Mouse (Mus musculus): ENCODE data around the gene Edrf1. TPM values are rescaled to one million over a fixed set of nuclear protein-coding genes. Genes with fewer than 3 reads are reported as not detected.
A peak's percentile ranks its signal among the peaks of the same experiment; 100 is the strongest.

The Edrf1 gene
- 19.0 and 28.9 TPM in 2 replicates for polyA plus RNA-seq (2015; fragmentation: Nextera tagmentation; extraction: Ambion mirVana)

DNA sequence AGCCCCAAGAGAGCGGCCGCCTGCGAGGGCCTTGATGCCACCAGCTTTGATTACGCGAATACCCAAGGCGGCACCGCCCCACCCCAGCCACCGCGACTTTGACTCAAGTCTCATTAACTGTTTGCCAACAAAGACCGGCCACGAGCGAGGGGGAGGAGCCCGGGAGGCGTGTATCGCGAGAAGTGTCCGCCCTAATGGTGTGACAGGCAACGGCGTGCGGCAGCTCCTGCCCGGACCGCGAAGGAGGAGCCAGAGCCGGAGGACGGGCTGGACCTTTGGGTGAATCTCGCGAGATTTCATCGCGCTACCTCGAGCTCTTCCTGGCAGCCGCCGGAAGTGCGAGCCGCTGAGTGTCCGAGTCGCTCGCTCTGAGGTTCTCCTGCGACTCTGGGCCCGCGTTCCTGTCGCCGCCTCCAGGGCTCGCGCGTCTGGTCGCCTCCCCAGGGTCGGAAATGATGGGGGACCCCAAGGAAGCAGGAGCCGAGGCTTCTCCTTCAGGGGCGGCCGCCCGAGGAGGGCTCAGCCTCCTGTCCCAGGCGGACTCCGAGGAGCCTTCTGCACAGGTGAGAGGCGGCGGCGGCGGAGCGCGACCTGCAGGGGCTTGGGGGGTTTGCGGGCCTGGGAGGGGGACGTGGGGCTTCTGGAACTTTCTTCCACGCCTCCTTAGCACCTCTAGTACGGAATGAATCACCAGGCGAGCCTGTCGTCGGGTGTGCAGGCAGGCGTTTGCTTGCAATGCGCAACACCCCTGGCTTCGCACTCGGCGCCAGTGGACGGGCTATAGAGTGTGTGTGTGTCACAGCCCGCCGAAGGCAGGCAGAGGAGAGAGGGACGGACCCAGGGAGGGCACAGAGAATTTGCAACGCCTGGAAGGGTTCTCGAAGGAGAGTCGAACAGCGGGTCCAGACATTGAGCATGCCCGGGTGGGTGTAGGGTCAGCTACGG is at the start of gene Edrf1:
TSS of gene Edrf1 (plus strand) at position 183 of the 945 bp plus-strand sequence.
- under 1% methylated on average over 81 of the region's 81 CpGs for WGBS
- peak; percentile 95 for ATAC-seq (ENCODE audit: insufficient number of reproducible peaks, insufficient read depth, low FRiP score, low TSS enrichment, low read depth)
- H3K4me1 ChIP-seq = peaks cover 34% of the 10 kb centered on the region
- H3K27ac ChIP-seq = peak within 1 kb of the TSS; percentile 96
- H3K4me3 ChIP-seq = peak within 1 kb of the TSS; percentile 96
- H3K9ac ChIP-seq = peak within 1 kb of the TSS; percentile 95
- no peaks in the 10 kb centered on the region for H3K9me3 ChIP-seq
- peak within 1 kb of the TSS; percentile 80 for H3K4me2 ChIP-seq
- peaks cover 30% of the 10 kb centered on the region for H3K36me3 ChIP-seq
- no peaks in the 10 kb centered on the region for H3K27me3 ChIP-seq

- Histone ChIP-seq H3K27me3 (no peaks in the 10 kb centered on the region), H3K4me3 (no peak overlapping the region), H3K4me1 (peaks cover 7% of the 10 kb centered on the region), H3K4me2 (no peak overlapping the region), H3K36me3 (no peaks in the 10 kb centered on the region), H3K27ac (no peak overlapping the region), H3K9me3 (no peaks in the 10 kb centered on the region), H3K9ac (no peak overlapping the region)
- 76% methylated on average over 1 of the region's 1 CpGs for WGBS
- ATAC-seq (ENCODE audit: insufficient number of reproducible peaks, insufficient read depth, low FRiP score, low TSS enrichment, low read depth) = no peak
These were observed 45.6 kb upstream of the Edrf1 start for GRCm38 (mm10) chr7:133591750-133592149.

GRCm38 (mm10) chr7:133600558-133600957 is 36.8 kb upstream of the Edrf1 start:
- H3K4me3 ChIP-seq = no peak overlapping the region
- no peaks in the 10 kb centered on the region for H3K36me3 ChIP-seq
- peaks cover 5% of the 10 kb centered on the region; the same call in 1 of the 2 replicates for H3K4me1 ChIP-seq
- no peak overlapping the region for H3K4me2 ChIP-seq
- H3K27ac ChIP-seq = no peak overlapping the region
- WGBS = 45% methylated on average over 1 of the region's 1 CpGs
- ATAC-seq (ENCODE audit: insufficient number of reproducible peaks, insufficient read depth, low FRiP score, low TSS enrichment, low read depth) = no peak
- no peaks in the 10 kb centered on the region for H3K27me3 ChIP-seq
- H3K9ac ChIP-seq = no peak overlapping the region
- H3K9me3 ChIP-seq = no peaks in the 10 kb centered on the region

DNA sequence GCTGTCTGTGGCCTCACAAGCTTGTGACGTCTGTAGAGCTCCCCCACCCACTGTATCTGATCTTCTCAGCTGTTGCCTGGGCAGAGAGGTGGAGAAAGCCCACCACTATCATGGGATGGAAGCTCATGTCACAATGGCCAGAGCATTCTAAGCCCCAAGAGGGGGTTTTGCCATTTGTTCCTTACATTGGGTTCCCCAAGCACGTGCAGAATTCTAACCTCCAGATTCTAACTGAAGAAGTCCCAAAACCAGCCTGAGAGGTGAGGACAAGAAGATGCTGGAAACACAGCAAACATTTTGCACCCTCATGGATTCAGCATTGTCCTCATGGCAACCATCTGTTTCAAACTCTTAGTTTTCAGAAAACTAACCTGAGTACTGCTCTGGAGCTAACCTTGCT is 35.3 kb upstream of the Edrf1 start, which contains the start of gene Tex36:
TSS of gene Tex36 (minus strand) at position 101 of the 400 bp plus-strand sequence.
- Histone ChIP-seq H3K27ac (no peak within 1 kb of the TSS), H3K4me3 (no peak within 1 kb of the TSS), H3K4me2 (no peak within 1 kb of the TSS), H3K36me3 (no peaks in the 10 kb centered on the region), H3K4me1 (peaks cover 5% of the 10 kb centered on the region; the same call in 1 of the 2 replicates), H3K9ac (no peak within 1 kb of the TSS), H3K27me3 (no peaks in the 10 kb centered on the region), H3K9me3 (no peaks in the 10 kb centered on the region)
- WGBS = 51% methylated on average over 2 of the region's 2 CpGs
- ATAC-seq (ENCODE audit: insufficient number of reproducible peaks, insufficient read depth, low FRiP score, low TSS enrichment, low read depth) = no peak

DNA sequence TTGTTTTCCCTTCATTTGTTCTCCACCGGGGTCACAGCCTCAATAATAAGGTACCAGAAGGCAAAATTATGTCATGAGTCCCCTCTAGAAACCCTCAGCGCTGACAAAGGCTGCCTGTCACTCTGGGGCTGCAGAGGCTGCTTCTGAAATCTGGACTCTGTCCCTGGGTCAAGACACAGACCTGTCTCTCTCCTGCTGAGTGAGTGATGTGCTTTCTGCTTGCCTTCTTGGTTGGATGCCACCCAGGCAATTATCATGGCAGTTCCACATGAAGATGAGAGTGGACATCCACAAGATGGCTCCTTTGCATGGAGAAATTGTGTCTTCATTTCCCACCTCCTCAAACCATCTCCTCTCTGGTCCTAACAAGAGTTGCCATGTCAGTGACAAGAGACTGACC is 34.2 kb upstream of the Edrf1 start:
- peaks cover 16% of the 10 kb centered on the region for H3K4me1 ChIP-seq
- H3K4me3 ChIP-seq = no peak overlapping the region
- H3K27me3 ChIP-seq = no peaks in the 10 kb centered on the region
- H3K4me2 ChIP-seq = no peak overlapping the region
- 78% methylated on average over 2 of the region's 2 CpGs for WGBS
- no peak for ATAC-seq (ENCODE audit: insufficient number of reproducible peaks, insufficient read depth, low FRiP score, low TSS enrichment, low read depth)
- no peaks in the 10 kb centered on the region for H3K9me3 ChIP-seq
- no peak overlapping the region for H3K27ac ChIP-seq
- H3K9ac ChIP-seq = no peak overlapping the region
- H3K36me3 ChIP-seq = no peaks in the 10 kb centered on the region

- no peak for ATAC-seq (ENCODE audit: insufficient number of reproducible peaks, insufficient read depth, low FRiP score, low TSS enrichment, low read depth)
- H3K9me3 ChIP-seq = no peaks in the 10 kb centered on the region
- 75% methylated on average over 13 of the region's 13 CpGs for WGBS
- no peaks in the 10 kb centered on the region for H3K36me3 ChIP-seq
- no peak overlapping the region for H3K27ac ChIP-seq
- H3K27me3 ChIP-seq = no peaks in the 10 kb centered on the region
- no peak overlapping the region for H3K4me3 ChIP-seq
- peaks cover 29% of the 10 kb centered on the region for H3K4me1 ChIP-seq
- no peak overlapping the region for H3K9ac ChIP-seq
- no peak overlapping the region for H3K4me2 ChIP-seq
These were observed 32.8 kb upstream of the Edrf1 start for GRCm38 (mm10) chr7:133604427-133605081.

GRCm38 (mm10) chr7:133607331-133607730 is 30.0 kb upstream of the Edrf1 start:
- Histone ChIP-seq H3K27ac (no peak overlapping the region), H3K9ac (no peak overlapping the region), H3K4me2 (no peak overlapping the region), H3K9me3 (no peaks in the 10 kb centered on the region), H3K27me3 (no peaks in the 10 kb centered on the region), H3K4me1 (peaks cover 34% of the 10 kb centered on the region), H3K36me3 (no peaks in the 10 kb centered on the region), H3K4me3 (no peak overlapping the region)
- 74% methylated on average over 5 of the region's 5 CpGs for WGBS
- no peak for ATAC-seq (ENCODE audit: insufficient number of reproducible peaks, insufficient read depth, low FRiP score, low TSS enrichment, low read depth)

DNA sequence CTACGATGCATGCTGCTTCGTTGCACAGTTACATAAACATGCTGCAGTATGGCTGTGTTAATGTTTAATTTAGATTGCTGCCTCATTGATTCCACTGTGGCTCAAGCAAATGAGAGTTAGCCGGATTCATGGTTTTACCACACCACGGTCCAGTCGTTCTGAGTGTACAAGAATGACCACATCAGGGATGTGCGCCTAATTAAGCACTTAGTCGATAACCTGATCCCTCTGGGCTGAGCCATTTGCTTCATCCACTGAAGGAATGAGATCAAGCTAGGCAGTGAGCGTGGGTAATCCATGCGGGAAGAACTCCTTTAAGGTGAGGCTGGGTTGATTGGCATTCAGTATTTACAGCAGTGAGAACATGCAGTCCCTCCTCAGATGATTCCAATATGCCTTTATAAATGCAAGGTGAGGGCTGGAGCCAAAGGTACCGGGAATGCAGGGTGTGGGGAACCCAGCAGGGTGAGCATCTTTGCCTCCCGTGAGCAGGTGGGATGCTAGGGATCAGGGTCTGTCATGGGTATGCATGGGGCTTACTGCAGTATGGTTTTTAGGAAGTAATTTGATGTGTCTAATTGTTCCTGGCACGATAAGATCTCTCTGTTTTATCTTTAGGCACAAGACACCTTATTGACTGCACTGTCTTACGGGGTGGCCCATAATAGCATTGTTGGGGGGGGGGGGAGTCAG is 29.3 kb upstream of the Edrf1 start:
- no peak overlapping the region for H3K4me3 ChIP-seq
- no peak for ATAC-seq (ENCODE audit: insufficient number of reproducible peaks, insufficient read depth, low FRiP score, low TSS enrichment, low read depth)
- H3K9ac ChIP-seq = no peak overlapping the region
- H3K4me1 ChIP-seq = peaks cover 34% of the 10 kb centered on the region
- H3K9me3 ChIP-seq = no peaks in the 10 kb centered on the region
- no peak overlapping the region for H3K4me2 ChIP-seq
- no peaks in the 10 kb centered on the region for H3K27me3 ChIP-seq
- 60% methylated on average over 13 of the region's 13 CpGs for WGBS
- H3K36me3 ChIP-seq = no peaks in the 10 kb centered on the region
- H3K27ac ChIP-seq = no peak overlapping the region

GRCm38 (mm10) chr7:133608631-133609340 is 28.6 kb upstream of the Edrf1 start:
- Histone ChIP-seq H3K4me1 (peaks cover 34% of the 10 kb centered on the region), H3K27me3 (no peaks in the 10 kb centered on the region), H3K36me3 (no peaks in the 10 kb centered on the region), H3K4me3 (no peak overlapping the region), H3K4me2 (peak overlapping the region; percentile 35), H3K9me3 (no peaks in the 10 kb centered on the region), H3K27ac (0 out of 2 replicates have a peak overlapping the region, but pooled peaks have one; percentile 34), H3K9ac (no peak overlapping the region)
- 36% methylated on average over 13 of the region's 13 CpGs for WGBS
- no peak for ATAC-seq (ENCODE audit: insufficient number of reproducible peaks, insufficient read depth, low FRiP score, low TSS enrichment, low read depth)

DNA sequence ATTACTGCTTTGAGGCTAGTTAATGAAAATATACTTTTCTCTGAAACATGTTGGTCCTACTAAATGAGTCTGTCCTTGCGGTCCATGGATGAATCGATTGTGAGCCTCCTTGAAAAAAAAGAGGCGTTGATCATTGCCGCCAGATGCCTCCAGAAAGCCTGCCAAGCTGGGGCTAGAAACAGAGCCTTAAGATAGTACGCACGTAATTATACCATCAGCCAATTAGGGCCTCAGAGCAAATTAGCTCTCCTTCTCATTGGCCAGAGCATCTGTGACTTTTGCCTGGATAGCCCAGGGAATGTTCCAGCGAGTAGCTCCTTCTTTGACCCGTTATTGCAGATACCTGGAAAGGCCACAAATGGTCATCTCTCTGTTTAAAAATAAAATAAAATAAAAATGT is 27.8 kb upstream of the Edrf1 start:
- Histone ChIP-seq H3K9me3 (no peaks in the 10 kb centered on the region), H3K27ac (0 out of 2 replicates have a peak overlapping the region, but pooled peaks have one; percentile 28), H3K4me2 (peak overlapping the region; percentile 35; the same call in 1 of the 2 replicates), H3K36me3 (no peaks in the 10 kb centered on the region), H3K4me3 (no peak overlapping the region), H3K4me1 (peaks cover 34% of the 10 kb centered on the region), H3K9ac (no peak overlapping the region), H3K27me3 (no peaks in the 10 kb centered on the region)
- ATAC-seq (ENCODE audit: insufficient number of reproducible peaks, insufficient read depth, low FRiP score, low TSS enrichment, low read depth) = no peak
- WGBS = 35% methylated on average over 8 of the region's 8 CpGs

- ATAC-seq (ENCODE audit: insufficient number of reproducible peaks, insufficient read depth, low FRiP score, low TSS enrichment, low read depth) = no peak
- H3K4me2 ChIP-seq = no peak overlapping the region
- 70% methylated on average over 2 of the region's 2 CpGs for WGBS
These were observed 24.4 kb upstream of the Edrf1 start for GRCm38 (mm10) chr7:133612981-133613380.

More at GRCm38 (mm10) chr7:133612981-133613380, 24.4 kb upstream of the Edrf1 start:
- no peak overlapping the region for H3K27ac ChIP-seq
- H3K36me3 ChIP-seq = no peaks in the 10 kb centered on the region
- peaks cover 20% of the 10 kb centered on the region for H3K4me1 ChIP-seq
- H3K4me3 ChIP-seq = no peak overlapping the region
- H3K27me3 ChIP-seq = no peaks in the 10 kb centered on the region
- no peak overlapping the region for H3K9ac ChIP-seq
- no peaks in the 10 kb centered on the region for H3K9me3 ChIP-seq
